Mouse (Mus musculus): Measurements from ENCODE around the gene Irf2.

- no peak for TF ChIP-seq CTCF (IDR thresholded peaks at IDR 0.05; ENCODE audit: borderline replicate concordance, insufficient read depth, low read length)
- no peak for TF ChIP-seq POLR2A (IDR thresholded peaks at IDR 0.05; ENCODE audit: low read depth, low read length)
These were observed 52.3 kb downstream of the Irf2 start for GRCm38 (mm10) chr8:46791664-46792371.
